Mouse (Mus musculus) ovary, postnatal 36 days (tissue): ENCODE data around the gene Tmem109.
A peak's percentile ranks its signal among the peaks of the same experiment; 100 is the strongest.

Source experiments
- DNase-seq: peaks from one replicate; pipeline ENCODE4 v3.0.0; 2022; ENCODE audit warnings: low spot score, mixed read lengths

The Tmem109 gene

DNA sequence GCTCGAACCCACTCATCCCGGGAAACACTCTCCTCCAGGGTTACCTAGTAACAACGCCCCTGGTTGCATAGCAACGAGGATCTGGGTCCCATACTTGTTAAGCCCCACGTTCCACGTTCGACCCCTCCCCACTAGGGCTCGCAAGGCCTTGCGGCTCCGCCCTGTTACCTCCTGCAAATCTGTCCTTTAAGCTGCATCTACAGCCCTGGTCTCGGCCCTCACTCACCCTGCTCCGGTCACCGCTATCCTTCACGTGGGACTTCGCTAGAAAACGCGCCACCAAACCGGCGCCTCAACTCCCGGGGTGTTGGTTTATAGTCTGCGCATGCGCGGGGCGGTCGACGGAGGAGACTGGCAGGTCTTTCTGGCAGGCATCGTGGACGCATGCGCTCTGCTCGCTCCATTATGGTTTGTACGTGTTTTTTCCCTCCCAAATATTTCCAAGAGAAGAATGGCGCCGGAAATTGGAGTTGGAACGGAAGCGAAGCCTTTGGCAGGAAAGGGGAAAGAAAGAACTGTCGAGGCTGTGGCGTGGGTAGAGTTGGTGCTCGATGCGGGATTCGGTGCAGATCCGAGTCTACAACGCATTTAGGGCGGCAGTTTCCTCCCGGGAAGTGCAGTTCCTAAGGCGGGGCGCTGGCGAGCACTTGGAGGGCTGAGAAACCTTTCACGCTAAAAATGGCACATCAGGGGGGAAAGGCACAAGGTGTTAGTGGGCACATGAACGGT lies at the start of gene Tmem109:
Tmem109 (minus strand) TSS at position 576 of the 729 bp plus-strand sequence.
- DNase-seq, result peak; percentile 90

DNA sequence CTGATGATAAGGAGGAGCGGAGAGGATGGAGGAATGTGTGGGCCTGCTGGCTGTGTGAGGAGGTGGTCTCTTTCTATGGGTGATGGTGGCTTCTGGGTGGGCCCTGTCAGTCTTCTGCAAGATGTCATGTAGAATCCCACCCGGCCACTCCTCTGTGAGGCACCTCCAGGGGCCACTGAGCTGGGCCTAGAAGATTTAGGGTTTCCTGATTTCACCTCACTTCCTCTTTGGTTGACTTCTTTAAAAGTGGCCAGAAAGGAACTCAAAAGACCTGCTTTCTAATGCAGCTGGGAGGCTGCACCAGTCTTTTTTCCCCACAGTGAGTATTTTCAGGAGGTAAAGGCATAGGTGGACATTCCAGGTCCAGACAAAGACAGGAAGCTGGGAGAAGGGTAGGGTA lies 48.8 kb upstream of the Tmem109 start:
- no peak for DNase-seq

DNA sequence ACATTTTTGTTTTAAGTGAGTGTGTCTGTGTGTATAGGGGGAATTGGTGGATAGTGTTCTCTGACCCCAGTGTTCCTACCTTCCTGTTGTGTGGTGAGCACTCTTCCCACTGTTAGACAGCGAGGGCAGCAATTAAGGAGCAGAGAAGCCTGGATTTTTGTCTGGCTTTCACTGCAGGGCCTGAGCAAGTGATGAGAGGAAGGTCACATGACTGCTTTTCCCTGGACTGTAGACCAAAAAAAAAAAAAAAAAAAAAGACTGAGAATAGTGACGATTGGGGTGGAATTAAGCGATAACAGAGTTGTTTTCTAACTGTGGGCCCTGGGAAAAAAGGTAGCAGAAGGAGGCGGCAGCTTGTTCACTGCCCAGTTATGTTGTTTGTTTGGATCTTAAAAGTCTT lies 44.9 kb upstream of the Tmem109 start:
- DNase-seq, result no peak

DNA sequence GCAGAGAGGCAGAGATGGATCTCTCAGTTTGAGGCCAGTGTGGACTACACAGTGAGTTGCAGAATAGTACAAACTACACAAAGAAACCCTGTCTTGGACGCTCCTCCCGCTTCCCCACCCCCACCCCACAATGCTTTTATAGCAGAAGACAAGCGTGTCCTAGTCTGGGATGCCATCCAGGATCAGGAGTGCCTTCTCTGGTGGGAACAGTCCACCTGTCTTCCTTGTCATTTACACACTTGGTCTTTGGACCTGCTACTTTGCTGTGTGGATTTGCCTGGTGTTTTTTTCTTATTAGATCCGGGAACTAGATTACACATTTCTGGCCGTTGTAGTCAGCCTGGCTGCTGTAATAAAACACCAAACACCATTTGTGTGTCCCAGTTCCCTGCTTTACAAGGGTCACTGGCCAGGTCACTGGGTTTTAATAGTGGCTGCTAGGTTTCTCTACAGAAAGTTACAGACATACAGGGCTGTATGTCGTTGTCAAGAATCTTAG lies 44.4 kb upstream of the Tmem109 start:
- no peak for DNase-seq

DNA sequence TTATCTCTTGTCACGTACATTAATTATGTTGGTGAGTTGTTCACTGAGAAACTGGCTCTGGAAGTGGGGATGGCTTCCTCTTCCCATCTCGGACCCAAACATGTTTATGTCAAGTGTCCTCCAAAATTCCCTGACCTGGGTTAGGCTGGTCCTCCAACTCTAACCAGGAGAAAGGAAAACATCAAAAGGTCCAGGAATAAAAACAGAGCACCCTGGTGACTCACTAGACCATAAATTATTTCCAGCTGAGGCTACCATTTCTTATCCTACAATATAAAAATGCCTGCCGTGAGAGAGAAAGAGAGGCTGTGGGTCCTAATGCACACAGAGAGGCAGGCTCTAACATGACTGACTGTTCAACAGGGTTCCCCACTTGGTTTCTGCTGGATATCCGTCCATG lies 42.4 kb upstream of the Tmem109 start:
- DNase-seq, result no peak

DNA sequence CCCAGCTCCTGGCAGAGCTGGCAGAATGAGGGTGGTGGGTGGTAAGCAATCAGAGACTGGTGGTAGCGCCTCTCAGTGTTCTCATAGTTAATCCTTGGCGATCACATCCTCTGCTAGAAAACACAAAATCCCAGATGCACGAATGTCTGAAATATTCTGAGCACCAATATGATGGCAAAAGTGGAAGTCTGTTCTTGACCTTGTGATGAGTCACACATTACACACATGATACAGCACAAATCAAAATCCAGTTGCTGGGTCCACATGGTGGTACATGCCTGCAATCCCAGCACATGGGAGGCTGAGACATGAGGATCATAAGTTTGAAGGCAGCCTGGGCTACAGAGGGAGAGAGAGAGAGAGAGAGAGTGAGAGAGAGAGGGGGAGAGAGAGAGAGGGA lies 39.3 kb upstream of the Tmem109 start:
- no peak for DNase-seq

DNA sequence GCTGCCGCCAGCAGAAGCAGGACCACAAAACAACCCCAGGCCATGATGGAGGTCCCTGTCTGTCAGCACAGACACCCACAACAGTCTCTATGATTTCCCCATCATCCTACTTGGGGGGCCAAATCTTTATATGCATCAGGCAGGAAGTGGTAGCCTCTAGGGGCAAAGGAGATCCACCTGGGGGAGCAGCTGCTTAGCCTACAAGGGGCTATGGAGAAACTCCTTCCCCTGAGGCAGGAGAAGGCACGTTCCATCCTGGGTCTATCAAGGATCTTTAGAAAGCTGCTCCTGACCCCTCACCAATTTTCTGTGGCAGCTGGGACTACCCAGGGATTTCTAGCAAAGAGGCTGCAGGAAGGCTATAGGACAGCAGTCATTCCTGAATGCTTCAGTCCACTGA lies 38.7 kb upstream of the Tmem109 start, which contains the start of gene Zp1:
Zp1 (minus strand) TSS at position 101 of the 400 bp plus-strand sequence.
- no peak for DNase-seq

DNA sequence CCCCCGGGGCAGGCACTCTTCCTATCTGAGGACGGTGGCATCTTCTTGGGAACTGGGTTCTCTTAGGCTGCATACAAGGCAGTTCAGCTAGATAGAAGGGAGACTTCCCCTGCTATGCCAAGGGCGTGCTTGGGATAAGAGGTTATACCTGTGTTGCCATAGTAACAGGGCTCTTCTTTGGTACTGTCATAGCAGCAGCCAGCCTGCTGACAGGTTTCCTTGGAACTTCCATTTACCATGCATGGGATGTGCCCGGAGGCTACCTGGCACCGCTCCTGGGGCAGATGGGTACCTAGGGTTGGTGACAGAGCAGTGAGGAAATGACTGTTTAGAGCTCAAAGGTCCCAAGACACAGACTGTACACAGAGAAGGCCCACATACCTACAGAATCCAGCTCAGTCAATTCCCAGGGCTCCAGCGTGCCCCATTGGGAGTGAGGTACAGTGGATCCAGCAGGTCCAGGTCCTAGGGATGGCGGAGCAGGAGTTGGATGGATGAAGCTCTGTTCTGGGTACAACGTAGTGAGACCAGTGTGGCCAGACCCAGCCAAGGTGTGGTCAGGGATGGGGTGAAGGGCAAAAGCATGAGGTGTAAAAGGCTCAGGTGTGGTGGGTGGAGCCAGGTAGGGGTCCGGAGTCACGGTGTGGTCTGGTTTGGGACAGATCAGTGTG lies 36.7 kb upstream of the Tmem109 start:
- no peak for DNase-seq

DNA sequence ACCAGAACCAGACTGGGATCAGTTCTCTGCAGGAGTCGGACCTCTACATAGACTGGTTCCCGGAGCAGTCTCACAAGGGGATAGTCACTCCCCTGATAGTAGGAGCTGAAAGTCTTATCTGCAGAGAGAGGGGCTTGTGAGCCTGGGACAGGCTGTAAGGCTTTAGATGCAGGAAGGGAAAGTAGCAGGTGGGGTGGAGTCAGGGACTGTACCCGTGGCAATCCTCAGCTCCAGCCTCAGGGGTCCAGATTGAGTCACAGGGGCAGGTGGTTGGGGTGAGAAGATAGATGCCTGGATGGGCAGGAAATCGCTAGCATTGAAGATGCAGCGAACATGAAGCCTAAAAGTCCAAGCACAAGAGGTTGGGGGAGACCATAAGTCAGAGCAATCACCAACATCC lies 34.7 kb upstream of the Tmem109 start:
- DNase-seq, result no peak

DNA sequence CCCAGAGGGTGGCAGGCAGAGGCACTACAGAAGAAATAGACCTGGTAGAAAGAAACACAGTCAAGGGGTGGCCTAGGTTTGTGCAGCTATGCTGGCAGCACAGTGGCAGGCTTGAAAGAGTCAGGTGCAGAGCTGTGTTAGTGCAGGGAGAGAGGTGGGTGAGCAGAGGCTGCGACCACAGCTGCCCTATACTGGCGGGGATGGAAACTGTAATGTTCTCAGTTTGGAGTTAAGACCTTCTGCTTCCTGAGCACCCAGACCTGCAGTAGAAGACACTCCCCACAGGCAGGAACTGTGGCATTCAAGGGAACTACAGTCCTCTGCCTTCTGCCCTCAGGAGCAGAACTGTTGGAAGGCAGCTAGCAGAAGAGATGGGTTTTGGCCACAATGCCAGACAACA lies 33.1 kb upstream of the Tmem109 start:
- no peak for DNase-seq

DNA sequence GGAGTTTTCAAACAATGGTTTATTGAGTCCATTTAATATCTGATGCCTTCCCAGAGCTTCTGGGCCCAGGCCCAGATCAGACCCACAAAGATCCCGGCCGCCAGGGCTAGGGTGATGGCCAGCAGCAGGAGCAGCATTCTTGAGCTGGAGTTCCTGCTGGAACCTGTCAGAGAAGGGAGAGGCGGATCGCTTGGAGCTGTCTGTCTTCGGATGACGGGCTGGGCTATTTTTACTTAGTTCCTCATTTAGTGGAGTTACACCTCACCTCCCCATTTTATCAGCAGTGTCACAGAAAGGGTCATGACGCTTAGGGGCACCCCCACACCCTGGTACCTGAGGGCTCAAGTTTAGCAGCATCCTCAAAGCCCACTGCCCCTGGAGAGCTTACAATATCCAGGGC lies 32.5 kb upstream of the Tmem109 start:
- DNase-seq, result no peak

DNA sequence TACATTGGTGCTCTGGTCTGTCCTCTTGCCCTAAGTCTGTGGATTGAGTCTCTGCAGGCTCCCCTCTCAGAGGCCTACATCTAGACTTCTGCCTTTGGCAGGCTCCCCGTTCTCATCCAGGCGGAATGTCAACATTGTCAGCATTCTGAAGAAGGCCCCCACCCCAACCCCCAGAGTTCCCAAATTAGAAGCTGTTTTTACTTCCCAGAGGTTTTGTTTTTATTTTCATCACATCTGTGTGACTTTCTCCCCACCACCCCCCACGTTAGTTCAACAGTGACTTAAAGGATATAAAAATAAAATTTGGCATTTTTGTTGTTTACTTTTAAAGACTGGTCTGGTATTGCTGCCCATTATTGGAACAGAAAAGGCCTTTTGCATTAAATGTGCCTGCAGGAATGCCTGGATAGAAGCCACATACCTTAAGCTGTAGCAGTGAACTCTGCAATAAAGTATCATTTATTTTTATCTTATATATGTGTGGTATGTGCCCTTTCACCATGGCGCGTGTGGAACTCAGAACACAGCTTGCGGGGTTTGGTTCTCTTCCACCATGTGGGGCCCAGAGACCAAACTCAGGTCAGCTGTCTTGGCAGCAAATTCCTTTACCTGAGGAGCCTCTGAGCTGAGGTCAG lies 27.4 kb upstream of the Tmem109 start:
- DNase-seq, result no peak

DNA sequence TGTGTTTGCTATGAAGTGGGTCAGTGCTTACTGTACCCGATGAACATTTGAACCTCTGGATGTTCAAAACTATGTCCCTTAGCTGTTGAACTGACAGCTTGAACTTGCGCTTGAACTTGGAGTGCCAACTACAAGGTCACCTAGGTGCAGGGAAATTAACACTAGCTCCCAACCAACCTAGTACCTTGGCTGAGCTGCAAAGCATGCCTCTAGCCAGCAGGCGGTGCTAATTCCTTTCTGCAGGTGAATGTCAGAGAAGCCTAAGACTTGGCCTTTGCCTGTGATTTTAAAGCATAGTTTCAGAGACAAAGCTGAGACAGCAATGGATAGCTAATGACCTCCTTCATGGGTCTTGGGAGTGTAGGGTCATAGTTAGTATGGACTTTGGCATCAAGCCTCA lies 26.1 kb upstream of the Tmem109 start:
- DNase-seq, result peak; percentile 60

DNA sequence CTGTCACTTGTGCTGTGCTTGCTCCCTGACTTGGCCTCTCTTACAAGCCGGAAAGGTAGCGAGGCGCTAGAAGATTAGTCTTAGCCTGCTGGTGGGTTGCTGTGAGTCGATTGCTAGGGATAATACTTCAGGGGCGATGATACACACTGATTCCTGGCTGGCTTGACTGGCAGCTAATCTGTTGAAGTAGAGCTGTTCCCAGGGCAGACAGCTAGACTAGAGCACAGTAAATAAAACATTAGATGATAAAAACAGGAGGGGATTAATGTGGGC lies 23.9 kb upstream of the Tmem109 start:
- no peak for DNase-seq

DNA sequence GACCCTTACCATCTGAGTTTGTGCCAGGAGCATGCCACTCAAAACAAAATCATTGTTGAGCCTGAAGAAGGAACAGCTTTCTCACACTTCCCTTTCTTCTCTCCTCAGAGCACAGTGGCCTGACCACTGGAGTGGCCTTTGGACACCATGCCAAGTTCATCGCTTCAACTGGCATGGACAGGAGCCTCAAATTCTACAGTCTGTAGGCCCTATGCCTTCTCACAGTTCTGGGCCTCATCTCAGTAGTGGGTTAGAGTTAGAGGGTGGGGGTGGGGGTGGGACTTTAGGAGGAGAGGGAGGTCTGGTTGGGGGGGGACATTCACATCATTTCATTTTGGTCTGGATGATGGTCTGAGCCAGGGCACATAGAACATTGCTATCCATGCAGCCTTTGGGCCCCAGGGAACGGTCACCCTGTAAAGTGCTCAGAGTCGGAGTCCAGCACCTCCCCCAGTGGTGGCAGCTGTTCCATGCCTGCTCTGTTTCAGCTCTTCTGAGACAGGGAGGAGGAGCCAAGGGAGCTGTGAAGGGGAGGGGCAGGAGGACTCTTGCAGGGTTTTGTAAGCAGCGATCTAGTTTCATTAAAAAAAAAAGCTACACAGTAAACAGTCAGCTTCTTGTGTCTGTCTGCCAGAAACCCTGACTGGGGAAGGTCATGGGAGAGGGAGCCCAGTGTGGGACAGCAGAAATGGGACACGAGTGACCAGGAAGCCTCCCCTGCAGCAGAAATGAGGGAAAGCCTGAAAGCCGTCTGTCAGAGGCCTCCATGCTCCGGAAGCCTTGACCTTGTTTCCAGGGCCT lies 23.3 kb upstream of the Tmem109 start:
- peak; percentile 55 for DNase-seq

DNA sequence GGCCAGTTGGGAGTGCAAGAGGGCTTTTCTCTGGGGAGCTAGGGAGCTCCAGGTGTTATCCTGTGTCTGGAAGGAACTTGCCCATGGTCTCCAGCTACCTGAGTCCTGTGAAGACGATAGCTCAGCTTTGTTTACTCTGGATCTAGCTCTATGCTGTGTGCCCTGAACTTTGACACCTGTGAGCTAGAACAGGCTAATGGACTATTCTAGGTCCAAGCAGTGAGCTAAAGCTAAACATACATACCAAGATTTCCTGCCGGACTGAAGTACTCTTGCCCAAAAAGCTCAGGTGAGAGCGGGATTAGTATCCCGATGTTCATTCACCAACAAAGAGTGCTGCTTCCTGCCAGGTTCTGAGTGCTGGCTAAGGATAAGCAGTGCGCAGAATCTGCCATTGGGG lies 22.7 kb upstream of the Tmem109 start:
- DNase-seq, result no peak

DNA sequence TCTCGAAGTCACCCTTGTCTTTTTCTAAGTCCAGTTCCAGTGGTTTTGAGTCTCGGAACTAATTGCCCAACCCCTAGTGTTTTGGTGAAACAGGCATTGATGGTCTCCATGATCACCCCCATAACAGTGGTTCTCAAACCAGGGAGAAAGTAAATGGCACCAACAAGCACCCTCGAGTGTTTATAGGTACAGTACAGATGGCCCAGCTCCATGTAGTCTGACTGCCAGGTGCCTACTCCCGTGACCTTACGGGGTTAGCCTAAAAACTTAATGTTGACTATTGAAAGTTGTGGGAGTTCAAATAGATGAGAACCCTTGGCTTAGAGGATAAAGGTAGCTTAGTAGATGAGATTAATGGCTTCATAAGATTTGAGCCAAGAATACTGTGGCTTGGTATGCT lies 19.2 kb upstream of the Tmem109 start:
- DNase-seq, result no peak

DNA sequence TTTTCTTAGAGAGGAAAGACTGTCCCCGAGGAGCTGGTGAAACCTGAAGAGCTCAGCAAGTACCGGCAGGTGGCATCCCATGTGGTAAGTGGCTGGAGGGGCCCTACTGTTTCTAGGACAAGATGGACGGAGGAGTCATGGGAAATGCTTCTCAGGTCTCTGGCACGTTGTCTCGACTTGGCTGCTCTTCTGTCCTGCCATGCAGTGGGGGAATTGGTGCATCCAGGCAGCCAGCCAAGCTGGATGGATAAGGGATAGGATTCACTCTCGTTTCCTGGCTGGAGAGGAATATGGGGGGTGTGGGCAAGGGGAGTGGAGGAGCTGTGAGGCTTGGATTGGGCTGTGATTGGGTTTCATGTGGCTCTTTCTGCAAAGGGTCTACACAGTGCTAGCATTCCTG lies 18.5 kb upstream of the Tmem109 start:
- DNase-seq, result no peak

DNA sequence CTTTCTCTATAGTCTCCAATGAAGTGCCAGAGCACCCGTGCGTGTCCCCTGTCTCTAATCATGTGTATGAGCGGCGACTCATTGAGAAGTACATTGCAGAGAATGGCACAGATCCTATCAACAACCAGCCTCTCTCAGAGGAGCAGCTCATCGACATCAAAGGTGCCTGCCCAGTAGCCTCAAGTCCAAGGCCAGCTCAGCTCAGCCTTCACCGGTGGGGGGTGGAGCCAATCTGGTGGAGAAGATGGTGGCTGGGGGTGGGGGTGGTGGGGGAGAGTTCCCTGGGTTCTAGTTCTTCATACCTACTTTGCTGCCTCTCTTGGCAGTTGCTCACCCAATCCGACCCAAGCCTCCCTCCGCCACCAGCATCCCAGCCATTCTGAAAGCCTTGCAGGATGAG lies 15.7 kb upstream of the Tmem109 start:
- no peak for DNase-seq

DNA sequence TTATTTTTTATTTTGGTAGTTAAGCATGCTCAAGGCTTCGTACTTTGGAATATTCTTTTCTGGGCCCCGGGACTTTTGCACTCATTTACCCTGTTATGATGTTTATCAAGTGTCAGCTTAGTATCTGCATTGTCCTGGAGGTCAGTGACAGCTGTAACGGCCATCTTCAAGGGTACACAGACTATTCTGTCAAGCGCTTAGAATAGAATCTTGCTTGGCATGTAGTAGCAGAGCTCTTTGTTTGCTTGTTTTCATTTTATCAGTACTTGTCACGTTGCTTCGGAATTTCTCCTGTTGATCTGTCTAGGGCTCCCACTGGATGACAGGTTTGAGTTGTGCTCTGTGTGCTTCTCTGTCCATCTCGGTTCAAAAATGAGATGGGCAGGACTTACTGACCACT lies 15.0 kb upstream of the Tmem109 start:
- no peak for DNase-seq

DNA sequence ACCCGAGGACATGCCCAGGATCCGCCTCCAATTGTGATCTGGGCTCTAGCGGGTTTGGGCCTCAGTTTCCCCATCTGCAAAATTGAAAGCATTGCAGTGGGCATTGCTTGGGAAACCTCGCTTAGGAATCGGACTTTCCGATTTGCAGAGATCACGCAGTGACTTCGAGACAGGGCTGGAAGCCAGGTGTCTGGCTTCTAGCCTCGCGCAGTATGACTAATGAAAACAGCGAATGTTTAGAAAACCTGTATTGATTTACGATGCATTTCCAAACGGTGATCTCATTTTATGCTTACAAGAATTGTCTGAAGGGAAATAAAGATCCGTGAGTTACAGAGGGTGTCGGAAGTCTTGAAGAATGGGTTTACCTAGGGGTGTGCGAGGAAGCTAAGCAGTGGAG lies 13.9 kb upstream of the Tmem109 start:
- no peak for DNase-seq

DNA sequence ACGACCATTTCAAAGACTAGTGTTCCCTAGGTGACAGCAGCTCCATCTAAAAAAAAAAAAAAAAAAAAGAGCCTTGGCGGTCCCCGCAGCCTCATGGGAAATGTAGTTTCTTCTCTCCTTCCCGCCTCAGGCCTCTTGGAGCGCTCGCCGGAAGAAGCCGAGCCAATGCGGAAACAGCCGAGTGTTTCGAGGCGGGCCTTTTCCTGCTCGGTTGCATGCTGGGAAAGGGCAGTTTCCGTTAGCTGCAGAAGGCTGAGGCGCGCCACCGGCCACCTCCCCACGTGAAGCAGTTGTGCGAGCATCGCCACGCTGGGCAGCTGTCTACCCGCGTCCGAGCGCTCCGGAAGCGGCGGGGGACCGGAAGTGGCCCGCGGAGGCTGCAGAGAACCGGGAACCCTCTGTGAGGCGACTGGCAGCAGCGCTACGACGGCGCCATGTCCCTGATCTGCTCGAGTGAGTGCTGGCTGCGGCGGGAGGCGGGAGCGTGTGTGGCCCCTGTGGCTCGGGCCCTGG lies 13.3 kb upstream of the Tmem109 start, which contains the start of gene Prpf19:
Prpf19 (plus strand) TSS at position 216 of the 513 bp plus-strand sequence.
- peak; percentile 97 for DNase-seq
